27 mouse cellular contexts compared by ENCODE assay signal in genomic region chr17:51555854-51556253, GRCm38 (mm10).
"Had no signal": no experiment of that assay in that cellular context is flagged by ENCODE, and none has a peak within 500 bp of the region (broad histone marks: within the 10 kb centered on the region; RNA-seq: fewer than 3 reads in every experiment).

No protein-coding gene starts in this region.

- H3K9me3 ChIP-seq: embryonic facial prominence, embryonic 10.5 days; embryonic facial prominence, embryonic 12.5 days; embryonic facial prominence, embryonic 13.5 days; embryonic facial prominence, embryonic 15.5 days; forebrain, embryonic 10.5 days; forebrain, embryonic 12.5 days; forebrain, embryonic 13.5 days; forebrain, embryonic 15.5 days; heart, embryonic 10.5 days had no signal

- H3K4me2 ChIP-seq: embryonic facial prominence, embryonic 12.5 days; embryonic facial prominence, embryonic 13.5 days; embryonic facial prominence, embryonic 15.5 days; forebrain, embryonic 12.5 days; forebrain, embryonic 13.5 days; forebrain, embryonic 15.5 days; heart, embryonic 11.5 days had no signal

- H3K4me3 ChIP-seq: embryonic facial prominence, embryonic 10.5 days; embryonic facial prominence, embryonic 12.5 days; embryonic facial prominence, embryonic 13.5 days; embryonic facial prominence, embryonic 15.5 days; erythroblast, embryonic 14.5 days; forebrain, embryonic 10.5 days; forebrain, embryonic 12.5 days; forebrain, embryonic 13.5 days; forebrain, embryonic 15.5 days; gastrocnemius, adult 2 months; heart, adult 2 months; heart, embryonic 10.5 days had no signal

- H3K36me3 ChIP-seq: embryonic facial prominence, embryonic 10.5 days; embryonic facial prominence, embryonic 12.5 days; embryonic facial prominence, embryonic 13.5 days; embryonic facial prominence, embryonic 15.5 days; forebrain, embryonic 10.5 days; forebrain, embryonic 12.5 days; forebrain, embryonic 15.5 days; heart, embryonic 10.5 days had no signal

- H3K9ac ChIP-seq: embryonic facial prominence, embryonic 12.5 days; embryonic facial prominence, embryonic 13.5 days; embryonic facial prominence, embryonic 15.5 days; forebrain, embryonic 12.5 days; forebrain, embryonic 13.5 days; forebrain, embryonic 15.5 days; forebrain, postnatal 0 days had no signal

- H3K4me1 ChIP-seq: embryonic facial prominence, embryonic 10.5 days; embryonic facial prominence, embryonic 12.5 days; embryonic facial prominence, embryonic 13.5 days; embryonic facial prominence, embryonic 15.5 days; forebrain, embryonic 10.5 days; forebrain, embryonic 12.5 days; forebrain, embryonic 13.5 days; forebrain, embryonic 15.5 days; heart, embryonic 10.5 days had no signal

- DNase-seq: cerebellum, postnatal 10 days; cerebellum, postnatal 14 days; cerebellum, postnatal 25 days; cerebellum, postnatal 36 days; embryo, embryonic 11 days; forebrain, postnatal 0 days; gastrocnemius, adult 2 months; gastrocnemius, postnatal 10 days; gastrocnemius, postnatal 14 days; gastrocnemius, postnatal 25 days; gastrocnemius, postnatal 36 days; heart, adult 11 months; heart, adult 18-20 months; heart, adult 2 months had no signal

- H3K27me3 ChIP-seq: embryonic facial prominence, embryonic 12.5 days; embryonic facial prominence, embryonic 13.5 days; embryonic facial prominence, embryonic 15.5 days; forebrain, embryonic 12.5 days; forebrain, embryonic 13.5 days; forebrain, embryonic 15.5 days had no signal

- H3K27ac ChIP-seq: embryonic facial prominence, embryonic 10.5 days; embryonic facial prominence, embryonic 12.5 days; embryonic facial prominence, embryonic 13.5 days; embryonic facial prominence, embryonic 15.5 days; forebrain, embryonic 10.5 days; forebrain, embryonic 12.5 days; forebrain, embryonic 13.5 days; forebrain, embryonic 15.5 days; gastrocnemius, adult 2 months; heart, adult 2 months; heart, embryonic 10.5 days had no signal

- ATAC-seq: forebrain, embryonic 13.5 days; forebrain, embryonic 14.5 days; forebrain, embryonic 15.5 days; forebrain, embryonic 16.5 days; forebrain, postnatal 0 days had no signal
